Mouse (Mus musculus) cerebral cortex, adult 2 months (tissue): ENCODE measurements around the gene Grin2c.

ENCODE experiments used
- WGBS: fragments of 180-500 bp; shearing (Covaris S2); methylation state at CpG from one replicate; pipeline ENCODE4 v1.1.7; 2018; 5-methylcytosine and 5-hydroxymethylcytosine counted together

Gene Grin2c

DNA sequence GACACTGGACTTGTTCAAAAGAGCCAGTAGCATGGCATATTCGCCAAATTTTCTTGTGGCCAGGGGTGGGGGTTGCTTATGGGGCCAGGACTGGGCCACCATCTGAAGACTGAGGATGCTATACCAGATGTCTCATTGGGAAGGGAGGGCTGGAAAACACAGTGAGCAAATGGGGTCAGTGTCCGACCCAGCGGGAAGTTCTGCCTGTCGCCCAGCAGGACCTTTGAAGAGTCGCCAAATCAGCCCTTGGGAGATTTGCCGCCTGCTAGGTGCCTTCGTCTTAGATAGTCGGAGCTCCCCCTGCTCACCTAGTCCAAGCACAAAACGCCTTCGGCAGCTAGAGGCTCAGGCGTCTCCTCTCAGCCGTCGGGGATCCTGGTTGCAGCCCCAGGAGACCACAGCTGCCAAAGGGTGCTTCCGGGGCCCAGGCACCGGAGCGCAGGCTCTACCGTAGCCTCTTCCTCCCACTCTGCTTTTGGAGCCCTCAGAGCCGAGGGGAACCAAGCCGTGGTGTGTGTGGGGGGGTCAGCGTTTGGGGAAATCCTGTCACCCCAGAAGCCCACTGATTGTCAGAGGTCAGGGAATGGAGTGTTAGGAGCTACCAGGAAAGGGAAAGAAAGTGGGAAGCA lies 1.2 kb downstream of the Grin2c start:
- 11% methylated on average over 20 of the region's 20 CpGs for WGBS

DNA sequence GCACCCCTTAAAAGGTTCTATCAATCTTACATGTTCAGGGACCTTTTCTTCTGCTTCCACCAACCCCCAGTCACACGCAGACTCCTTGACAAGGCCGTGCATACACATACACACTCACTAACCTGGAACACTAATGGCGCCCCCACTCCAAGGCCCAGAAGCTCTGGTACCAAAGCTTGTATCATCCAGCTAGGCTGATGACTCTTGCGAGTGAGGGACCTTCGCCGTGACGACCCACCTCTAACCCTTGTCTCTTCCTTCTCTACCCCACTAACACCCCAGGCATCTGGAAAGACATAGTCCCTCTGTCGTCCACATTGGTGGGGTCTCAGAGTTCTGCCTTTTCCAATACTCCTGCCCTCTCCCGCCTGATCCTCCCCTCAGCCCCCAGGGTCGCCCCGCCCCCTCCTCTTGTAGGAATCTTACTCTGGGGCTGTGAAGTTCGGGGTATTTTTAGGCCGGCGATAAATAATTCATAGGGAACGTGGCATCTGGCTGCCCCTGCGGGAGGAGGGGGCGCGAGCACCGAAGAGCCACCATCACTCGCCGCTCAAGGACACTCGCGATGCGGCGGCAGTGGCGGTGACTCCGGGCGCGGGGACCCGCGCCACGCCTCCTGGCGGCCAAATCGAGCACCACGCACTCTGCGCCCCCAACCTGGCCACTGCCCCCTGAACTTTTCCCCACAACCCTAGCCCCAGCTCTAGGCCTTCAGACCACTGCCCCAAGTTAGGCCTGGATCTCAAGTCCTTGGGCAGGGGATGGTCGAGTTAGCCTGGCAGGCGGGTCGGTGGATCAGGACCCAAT lies 2.0 kb downstream of the Grin2c start:
- WGBS, result 16% methylated on average over 39 of the region's 39 CpGs

- WGBS, result 83% methylated on average over 7 of the region's 7 CpGs
Observed at GRCm38 (mm10) chr11:115264136-115264861, 2.7 kb downstream of the Grin2c start.

- WGBS, result 78% methylated on average over 11 of the region's 11 CpGs
Observed at GRCm38 (mm10) chr11:115262954-115263353, 4.1 kb downstream of the Grin2c start.

DNA sequence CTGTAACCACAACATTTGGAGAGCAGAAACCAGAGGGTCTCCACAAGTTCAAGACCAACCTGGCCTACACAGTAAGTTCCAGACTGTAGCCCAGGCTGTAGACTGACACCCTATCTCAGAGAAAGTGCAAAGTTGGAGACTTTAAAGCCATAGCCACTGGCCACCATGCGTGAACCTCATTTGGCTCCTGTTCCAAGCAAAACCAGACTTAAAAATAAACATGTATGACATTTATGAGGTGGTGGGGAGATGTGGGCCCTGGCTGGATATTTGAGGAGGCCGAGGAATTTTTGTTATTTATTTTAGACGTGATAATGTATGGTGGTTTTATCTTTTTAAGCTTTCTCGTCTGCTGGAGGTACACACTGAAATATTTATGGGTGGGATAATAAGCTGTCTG lies 7.9 kb downstream of the Grin2c start:
- 82% methylated on average over 4 of the region's 4 CpGs for WGBS

DNA sequence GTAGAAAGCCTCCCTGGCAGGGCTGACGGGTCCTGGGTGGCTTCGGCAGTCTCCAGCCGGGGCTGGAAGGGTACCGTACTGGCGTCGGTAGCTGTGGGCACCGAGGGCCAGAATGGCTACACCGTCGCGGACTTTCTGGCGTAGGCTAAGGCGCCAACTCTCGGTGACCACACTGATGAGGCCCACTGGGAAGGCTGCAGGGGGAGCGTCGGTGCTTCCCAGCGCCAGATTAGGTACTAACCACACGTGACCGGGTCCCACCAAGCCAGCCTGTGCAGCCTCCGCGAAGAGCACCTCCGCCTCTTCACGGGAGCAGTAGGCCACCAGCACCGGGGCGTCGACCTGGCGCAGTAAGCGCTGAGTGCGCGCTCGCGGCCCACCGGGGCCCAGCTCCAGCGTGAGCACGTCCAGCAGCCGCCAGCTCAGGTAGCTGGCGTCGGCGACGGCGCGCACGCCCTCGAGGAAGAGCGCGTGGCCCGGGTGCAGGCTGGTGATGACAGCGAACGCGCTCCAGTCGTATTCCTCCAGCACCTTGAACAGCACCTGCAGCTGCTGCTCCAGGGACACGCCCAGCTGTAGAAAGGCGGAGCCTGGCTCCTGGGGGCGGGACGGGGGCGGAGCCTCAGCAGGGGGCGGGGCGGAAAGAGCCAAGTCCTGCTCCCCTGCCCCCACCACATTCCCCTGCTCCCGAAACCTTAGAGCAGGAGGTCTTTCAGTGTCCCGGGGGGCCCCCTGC lies 9.1 kb downstream of the Grin2c start:
- WGBS, result 23% methylated on average over 59 of the region's 59 CpGs

GRCm38 (mm10) chr11:115251258-115251657 lies 15.8 kb downstream of the Grin2c start:
- WGBS, result 68% methylated on average over 3 of the region's 3 CpGs

DNA sequence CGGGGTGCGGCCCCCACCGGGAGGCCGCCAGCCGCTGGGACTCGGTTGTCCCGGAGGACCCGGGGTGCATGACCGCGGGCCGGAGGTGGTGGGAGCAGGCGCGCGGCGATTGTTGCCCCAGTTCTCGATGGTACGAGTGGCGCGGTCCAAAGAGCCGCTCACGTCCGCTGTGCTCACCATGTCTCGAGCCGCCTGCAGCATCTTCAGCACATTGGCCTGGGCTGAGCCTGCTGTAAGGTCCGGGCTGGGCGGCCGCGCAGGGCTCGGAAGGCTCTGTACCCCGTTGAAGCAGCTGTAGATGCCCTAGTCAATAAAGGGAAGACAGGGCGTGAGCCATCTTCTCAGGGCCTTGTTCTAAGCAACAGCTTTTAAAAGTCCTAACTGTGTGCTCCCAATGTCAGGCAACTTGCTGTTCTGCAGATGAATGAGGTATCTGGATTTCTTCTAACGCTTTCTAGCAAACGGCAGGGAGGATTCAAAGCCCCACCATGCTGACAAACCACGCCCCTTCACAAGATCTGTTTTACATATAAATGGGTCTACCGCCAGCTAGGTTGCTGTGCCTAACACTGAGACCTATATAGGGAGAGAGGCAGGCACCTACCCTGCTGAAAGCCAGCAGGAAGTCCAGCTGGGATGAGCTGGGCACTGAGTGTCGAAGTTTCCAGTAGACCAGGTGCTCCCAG lies 16.5 kb downstream of the Grin2c start:
- 8% methylated on average over 36 of the region's 36 CpGs for WGBS

GRCm38 (mm10) chr11:115249721-115250404 lies 17.2 kb downstream of the Grin2c start:
- 5% methylated on average over 63 of the region's 63 CpGs for WGBS

- 77% methylated on average over 6 of the region's 6 CpGs for WGBS
Observed at GRCm38 (mm10) chr11:115247945-115248344, 19.1 kb downstream of the Grin2c start.

DNA sequence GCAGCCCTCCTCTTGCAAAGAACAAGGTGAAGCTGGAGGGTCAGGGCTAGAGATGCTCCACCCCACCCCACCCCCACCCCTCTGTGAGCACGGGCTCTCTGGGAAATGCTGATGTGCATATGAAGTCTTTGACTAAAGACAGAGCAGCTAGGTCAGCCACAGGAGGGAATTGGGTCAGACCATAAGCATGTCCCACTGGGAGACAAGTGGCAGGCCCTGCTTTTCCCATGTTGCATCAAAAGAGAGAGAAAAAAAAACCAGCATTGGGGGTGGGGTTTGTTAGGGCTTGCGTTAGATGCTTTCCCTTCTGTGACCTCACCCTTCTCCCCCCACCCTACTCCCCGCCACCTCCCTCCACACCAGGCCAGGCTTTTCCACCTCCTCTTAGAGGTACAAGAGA lies 19.8 kb downstream of the Grin2c start:
- WGBS, result 62% methylated on average over 3 of the region's 3 CpGs

DNA sequence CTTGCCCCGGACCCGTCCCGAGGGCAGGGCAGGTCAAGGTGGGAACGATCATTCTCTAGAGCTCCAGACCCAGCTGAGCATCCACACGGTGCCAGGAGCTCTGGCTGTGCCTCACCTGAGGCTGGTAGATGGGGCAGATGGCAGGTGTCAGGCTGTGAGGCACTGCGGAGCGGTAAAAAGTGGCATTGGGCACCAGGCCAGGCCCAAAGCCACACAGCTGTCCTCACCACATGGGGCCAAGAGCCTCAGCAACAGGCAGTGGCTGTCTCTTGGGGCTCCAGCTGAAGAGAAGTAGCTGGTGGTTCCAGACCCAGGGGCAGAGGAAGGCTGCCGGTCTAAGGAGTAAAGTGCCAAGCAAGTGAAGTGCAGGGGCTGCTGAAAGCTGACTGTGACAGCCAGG lies 20.7 kb downstream of the Grin2c start:
- WGBS, result 61% methylated on average over 8 of the region's 8 CpGs

DNA sequence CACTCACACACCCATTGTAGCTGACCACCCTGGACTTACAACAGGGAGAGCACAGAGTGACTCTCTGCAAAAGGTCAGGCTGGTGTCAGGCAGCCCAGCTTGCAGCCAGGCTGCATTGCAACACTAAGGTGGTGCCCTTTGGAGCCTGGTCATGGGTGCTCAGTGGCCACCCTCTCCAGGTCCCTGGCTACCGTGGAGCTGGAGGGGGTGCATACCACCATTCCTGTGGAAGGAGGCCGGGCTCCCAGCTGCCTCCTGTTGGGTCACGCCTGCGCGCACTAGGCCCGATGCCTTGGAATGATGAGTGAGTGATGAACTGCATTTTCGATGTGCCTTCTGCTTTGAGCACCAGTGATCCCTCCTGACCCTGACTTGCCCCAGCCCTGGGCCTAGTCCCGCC lies 22.2 kb downstream of the Grin2c start:
- 96% methylated on average over 8 of the region's 8 CpGs for WGBS

- 96% methylated on average over 12 of the region's 12 CpGs for WGBS
Observed at GRCm38 (mm10) chr11:115243783-115244182, 23.3 kb downstream of the Grin2c start.

- WGBS, result 88% methylated on average over 3 of the region's 3 CpGs
Observed at GRCm38 (mm10) chr11:115242746-115243145, 24.3 kb downstream of the Grin2c start.

DNA sequence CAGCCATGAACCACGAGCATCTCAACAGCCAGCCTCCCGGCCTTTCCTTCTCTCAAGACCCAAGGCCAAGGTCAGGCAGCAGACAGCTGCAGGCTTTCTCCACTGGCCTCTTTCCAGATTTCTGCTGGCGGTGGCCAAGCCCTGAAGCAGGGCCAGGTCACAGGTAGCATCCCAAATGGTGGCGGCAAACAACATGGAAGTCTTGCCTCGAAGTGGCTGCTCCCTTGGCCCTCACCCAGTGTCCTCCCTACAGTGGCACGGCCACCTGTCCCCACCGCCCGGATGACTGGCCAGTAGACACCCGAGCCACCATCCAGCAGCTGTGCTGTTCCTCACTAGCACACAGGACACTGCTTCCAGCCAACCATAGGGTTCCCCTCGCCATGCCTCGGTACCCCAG lies 25.6 kb downstream of the Grin2c start:
- WGBS, result 85% methylated on average over 11 of the region's 11 CpGs

DNA sequence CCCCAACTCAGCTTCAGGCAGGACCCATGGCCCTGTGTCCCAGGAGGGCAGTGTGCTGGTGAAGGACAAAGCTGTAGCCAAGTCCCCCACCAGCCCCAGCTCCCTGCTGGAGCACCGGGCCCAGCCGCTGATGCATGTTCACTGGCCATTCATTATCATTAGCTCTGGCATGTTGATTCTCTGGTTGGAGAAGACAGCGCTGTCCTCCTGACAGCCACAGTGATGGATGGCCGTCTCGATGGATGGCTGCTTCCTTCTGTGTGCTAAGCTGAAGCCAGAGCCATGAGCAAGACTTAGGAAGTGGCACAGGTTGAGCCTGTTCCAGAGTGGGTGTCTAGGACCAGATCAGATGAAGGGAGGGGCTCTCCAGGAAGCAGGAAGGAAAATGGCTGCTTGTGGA lies 30.5 kb downstream of the Grin2c start:
- 82% methylated on average over 5 of the region's 5 CpGs for WGBS

DNA sequence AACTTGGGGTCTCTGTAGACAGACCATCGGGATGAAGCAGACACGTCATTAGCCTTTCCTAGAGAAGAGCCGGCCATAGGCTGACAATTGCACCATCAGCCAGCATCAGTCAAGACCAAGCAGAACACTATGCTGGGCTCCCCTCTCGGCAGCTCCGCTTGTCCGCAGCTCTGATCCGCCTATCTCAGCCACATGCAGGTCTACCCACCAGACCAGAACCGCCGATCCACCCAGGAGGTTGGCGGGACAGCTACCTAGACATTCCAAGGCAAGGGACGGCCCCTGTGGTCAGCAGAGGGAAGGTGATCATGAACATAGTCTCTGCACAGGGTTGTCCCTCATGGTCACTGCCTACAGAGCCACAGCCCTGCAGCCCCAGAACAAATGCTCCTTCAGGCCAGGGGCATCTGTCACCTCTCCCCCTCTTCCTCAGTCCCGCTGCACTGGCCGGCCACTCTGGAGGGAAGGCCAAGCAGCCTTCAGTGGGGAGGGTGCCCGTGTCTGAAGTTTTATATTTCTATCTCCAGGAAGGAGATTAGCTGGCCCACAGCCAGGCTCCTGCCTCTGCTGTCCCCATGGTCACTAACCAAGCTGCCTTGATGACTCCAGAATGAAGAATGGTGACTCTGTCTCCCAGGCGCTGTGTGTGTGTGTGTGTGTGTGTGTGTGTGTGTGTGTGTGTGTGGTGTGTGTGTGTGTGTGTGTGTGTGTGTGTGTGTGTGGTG lies 32.6 kb downstream of the Grin2c start:
- WGBS, result 78% methylated on average over 15 of the region's 15 CpGs

GRCm38 (mm10) chr11:115233526-115234290 lies 33.3 kb downstream of the Grin2c start:
- 70% methylated on average over 20 of the region's 20 CpGs for WGBS
